Mouse (Mus musculus): ENCODE data around the gene Rhox2b.
"Not testable (repeated sequence)": the region's sequence is repeated elsewhere in the genome, so short reads cannot be mapped to it uniquely, and the experiment has no call there.

Rhox2b gene

GRCm38 (mm10) chrX:37411767-37412166, at the start of gene Rhox2b:
TSS of gene Rhox2b (plus strand) at chrX:37412067.
- not testable (repeated sequence) for DNase-seq (ENCODE audit: extremely low read depth, low read depth, low spot score)

GRCm38 (mm10) chrX:37379728-37380127, 32.1 kb upstream of the Rhox2b start, which contains the start of gene Rhox3a2:
TSS of gene Rhox3a2 (plus strand) at chrX:37380028.
- DNase-seq (ENCODE audit: extremely low read depth, low read depth, low spot score) = not testable (repeated sequence)

- not testable (repeated sequence) for DNase-seq (ENCODE audit: extremely low read depth, low read depth, low spot score)
Observed at GRCm38 (mm10) chrX:37390548-37390947, 21.3 kb upstream of the Rhox2b start, which contains the start of gene Rhox4a2. TSS of gene Rhox4a2 (plus strand) at chrX:37390848.

- DNase-seq (ENCODE audit: extremely low read depth, low read depth, low spot score) = not testable (repeated sequence)
Observed at GRCm38 (mm10) chrX:37432194-37432593, 20.3 kb downstream of the Rhox2b start, which contains the start of gene Rhox4b. TSS of gene Rhox4b (plus strand) at chrX:37432494.

GRCm38 (mm10) chrX:37453380-37453779, 41.5 kb downstream of the Rhox2b start, which contains the start of gene Rhox2c:
TSS of gene Rhox2c (plus strand) at chrX:37453680.
- DNase-seq (ENCODE audit: extremely low read depth, low read depth, low spot score) = not testable (repeated sequence)

GRCm38 (mm10) chrX:37458285-37458684, 46.4 kb downstream of the Rhox2b start, which contains the start of gene Rhox3c:
TSS of gene Rhox3c (plus strand) at chrX:37458585.
- DNase-seq (ENCODE audit: extremely low read depth, low read depth, low spot score) = not testable (repeated sequence)
